Mouse (Mus musculus): ENCODE measurements around the gene Map3k9. TPM values are rescaled to one million over a fixed set of nuclear protein-coding genes. Genes with fewer than 3 reads are reported as not detected.

Map3k9 gene
- polyA plus RNA-seq, 1 experiment = 0.32 TPM

- Histone ChIP-seq H3K27ac (replicated peaks; ENCODE audit: low read depth, low read length) (no peak overlapping the region), H3K4me1 (ENCODE audit: control insufficient read depth, insufficient read depth, insufficient read length, low read length) (no peaks in the 10 kb centered on the region), H3K4me3 (ENCODE audit: insufficient read depth, low read depth, low read length) (no peak overlapping the region)
These were observed 22.8 kb upstream of the Map3k9 start for GRCm38 (mm10) chr12:81803803-81804202.

- no peaks in the 10 kb centered on the region for H3K4me1 ChIP-seq (ENCODE audit: control insufficient read depth, insufficient read depth, insufficient read length, low read length)
- no peak overlapping the region for H3K27ac ChIP-seq (replicated peaks; ENCODE audit: low read depth, low read length)
- H3K4me3 ChIP-seq (ENCODE audit: insufficient read depth, low read depth, low read length) = no peak overlapping the region
These were observed 22.0 kb upstream of the Map3k9 start for GRCm38 (mm10) chr12:81803016-81803415.

GRCm38 (mm10) chr12:81801134-81801533 lies 20.2 kb upstream of the Map3k9 start:
- H3K27ac ChIP-seq (replicated peaks; ENCODE audit: low read depth, low read length) = no peak overlapping the region
- no peak overlapping the region for H3K4me3 ChIP-seq (ENCODE audit: insufficient read depth, low read depth, low read length)
- no peaks in the 10 kb centered on the region for H3K4me1 ChIP-seq (ENCODE audit: control insufficient read depth, insufficient read depth, insufficient read length, low read length)

GRCm38 (mm10) chr12:81796541-81796940 lies 15.6 kb upstream of the Map3k9 start:
- H3K4me3 ChIP-seq (ENCODE audit: insufficient read depth, low read depth, low read length) = no peak overlapping the region
- no peaks in the 10 kb centered on the region for H3K4me1 ChIP-seq (ENCODE audit: control insufficient read depth, insufficient read depth, insufficient read length, low read length)

GRCm38 (mm10) chr12:81792511-81793218 lies 11.7 kb upstream of the Map3k9 start:
- Histone ChIP-seq H3K4me1 (ENCODE audit: control insufficient read depth, insufficient read depth, insufficient read length, low read length) (no peaks in the 10 kb centered on the region), H3K4me3 (ENCODE audit: insufficient read depth, low read depth, low read length) (no peak overlapping the region), H3K27ac (replicated peaks; ENCODE audit: low read depth, low read length) (no peak overlapping the region)

More at GRCm38 (mm10) chr12:81796541-81796940, 15.6 kb upstream of the Map3k9 start:
- no peak overlapping the region for H3K27ac ChIP-seq (replicated peaks; ENCODE audit: low read depth, low read length)

GRCm38 (mm10) chr12:81789499-81789898 lies 8.5 kb upstream of the Map3k9 start:
- Histone ChIP-seq H3K4me3 (ENCODE audit: insufficient read depth, low read depth, low read length) (no peak overlapping the region), H3K4me1 (ENCODE audit: control insufficient read depth, insufficient read depth, insufficient read length, low read length) (no peaks in the 10 kb centered on the region), H3K27ac (replicated peaks; ENCODE audit: low read depth, low read length) (no peak overlapping the region)

GRCm38 (mm10) chr12:81788672-81789084 lies 7.7 kb upstream of the Map3k9 start:
- no peak overlapping the region for H3K27ac ChIP-seq (replicated peaks; ENCODE audit: low read depth, low read length)
- no peak overlapping the region for H3K4me3 ChIP-seq (ENCODE audit: insufficient read depth, low read depth, low read length)
- H3K4me1 ChIP-seq (ENCODE audit: control insufficient read depth, insufficient read depth, insufficient read length, low read length) = no peaks in the 10 kb centered on the region

GRCm38 (mm10) chr12:81787262-81787661 lies 6.3 kb upstream of the Map3k9 start:
- H3K4me1 ChIP-seq (ENCODE audit: control insufficient read depth, insufficient read depth, insufficient read length, low read length) = no peaks in the 10 kb centered on the region
- no peak overlapping the region for H3K4me3 ChIP-seq (ENCODE audit: insufficient read depth, low read depth, low read length)
- no peak overlapping the region for H3K27ac ChIP-seq (replicated peaks; ENCODE audit: low read depth, low read length)

- no peak overlapping the region for H3K27ac ChIP-seq (replicated peaks; ENCODE audit: low read depth, low read length)
- no peak overlapping the region for H3K4me3 ChIP-seq (ENCODE audit: insufficient read depth, low read depth, low read length)
These were observed 2.3 kb upstream of the Map3k9 start for GRCm38 (mm10) chr12:81783301-81783700.

GRCm38 (mm10) chr12:81782606-81783005 lies 1.6 kb upstream of the Map3k9 start:
- Histone ChIP-seq H3K27ac (replicated peaks; ENCODE audit: low read depth, low read length) (no peak overlapping the region), H3K4me1 (ENCODE audit: control insufficient read depth, insufficient read depth, insufficient read length, low read length) (no peaks in the 10 kb centered on the region), H3K4me3 (ENCODE audit: insufficient read depth, low read depth, low read length) (no peak overlapping the region)

More at GRCm38 (mm10) chr12:81783301-81783700, 2.3 kb upstream of the Map3k9 start:
- H3K4me1 ChIP-seq (ENCODE audit: control insufficient read depth, insufficient read depth, insufficient read length, low read length) = no peaks in the 10 kb centered on the region

GRCm38 (mm10) chr12:81780271-81781093 lies 493 bp downstream of the Map3k9 start:
- Histone ChIP-seq H3K27ac (replicated peaks; ENCODE audit: low read depth, low read length) (no peak overlapping the region), H3K4me3 (ENCODE audit: insufficient read depth, low read depth, low read length) (peak overlapping the region; percentile 60), H3K4me1 (ENCODE audit: control insufficient read depth, insufficient read depth, insufficient read length, low read length) (no peaks in the 10 kb centered on the region)

- Histone ChIP-seq H3K27ac (replicated peaks; ENCODE audit: low read depth, low read length) (no peak overlapping the region), H3K4me3 (ENCODE audit: insufficient read depth, low read depth, low read length) (no peak overlapping the region), H3K4me1 (ENCODE audit: control insufficient read depth, insufficient read depth, insufficient read length, low read length) (no peaks in the 10 kb centered on the region)
These were observed 1.1 kb downstream of the Map3k9 start for GRCm38 (mm10) chr12:81779831-81780230.

GRCm38 (mm10) chr12:81776191-81776590 lies 4.8 kb downstream of the Map3k9 start:
- no peak overlapping the region for H3K27ac ChIP-seq (replicated peaks; ENCODE audit: low read depth, low read length)

GRCm38 (mm10) chr12:81775641-81776040 lies 5.3 kb downstream of the Map3k9 start:
- H3K27ac ChIP-seq (replicated peaks; ENCODE audit: low read depth, low read length) = no peak overlapping the region
- no peaks in the 10 kb centered on the region for H3K4me1 ChIP-seq (ENCODE audit: control insufficient read depth, insufficient read depth, insufficient read length, low read length)

More at GRCm38 (mm10) chr12:81776191-81776590, 4.8 kb downstream of the Map3k9 start:
- Histone ChIP-seq H3K4me1 (ENCODE audit: control insufficient read depth, insufficient read depth, insufficient read length, low read length) (no peaks in the 10 kb centered on the region), H3K4me3 (ENCODE audit: insufficient read depth, low read depth, low read length) (no peak overlapping the region)

GRCm38 (mm10) chr12:81774186-81774585 lies 6.8 kb downstream of the Map3k9 start:
- H3K4me3 ChIP-seq (ENCODE audit: insufficient read depth, low read depth, low read length) = no peak overlapping the region
- H3K27ac ChIP-seq (replicated peaks; ENCODE audit: low read depth, low read length) = no peak overlapping the region
- H3K4me1 ChIP-seq (ENCODE audit: control insufficient read depth, insufficient read depth, insufficient read length, low read length) = no peaks in the 10 kb centered on the region

More at GRCm38 (mm10) chr12:81775641-81776040, 5.3 kb downstream of the Map3k9 start:
- H3K4me3 ChIP-seq (ENCODE audit: insufficient read depth, low read depth, low read length) = no peak overlapping the region

Measured in brown adipose tissue, adult 24 weeks (tissue).